Mouse (Mus musculus) adrenal gland, postnatal 14 days (tissue): ENCODE data around the gene Fer1l5. TPM values are rescaled to one million over a fixed set of nuclear protein-coding genes. Genes with fewer than 3 reads are reported as not detected.
A peak's percentile ranks its signal among the peaks of the same experiment; 100 is the strongest.

Experiments
- DNase-seq: peaks from one replicate; pipeline ENCODE4 v3.0.0; 2021; ENCODE audit warnings: mixed read lengths
- long read RNA-seq, 2 experiments: library from polyadenylated mRNA; stranded (forward); transcript quantifications; one replicate each; pipeline ENCODE4 v2.0.0; 2021
- total RNA-seq: library from RNA; stranded (reverse); gene quantifications from 2 replicates; pipeline ENCODE4 v1.2.3, GENCODE M21; 2021

Gene Fer1l5
- 0.11 TPM in 1 of 2 replicates, not detected in the other for total RNA-seq
- long read RNA-seq, experiment 1 = 0 reads
- long read RNA-seq, experiment 2 = 0 reads

GRCm38 (mm10) chr1:36371934-36372845 is at the start of gene Fer1l5:
TSS of gene Fer1l5 (plus strand) at chr1:36372291.
- DNase-seq = no peak

DNA sequence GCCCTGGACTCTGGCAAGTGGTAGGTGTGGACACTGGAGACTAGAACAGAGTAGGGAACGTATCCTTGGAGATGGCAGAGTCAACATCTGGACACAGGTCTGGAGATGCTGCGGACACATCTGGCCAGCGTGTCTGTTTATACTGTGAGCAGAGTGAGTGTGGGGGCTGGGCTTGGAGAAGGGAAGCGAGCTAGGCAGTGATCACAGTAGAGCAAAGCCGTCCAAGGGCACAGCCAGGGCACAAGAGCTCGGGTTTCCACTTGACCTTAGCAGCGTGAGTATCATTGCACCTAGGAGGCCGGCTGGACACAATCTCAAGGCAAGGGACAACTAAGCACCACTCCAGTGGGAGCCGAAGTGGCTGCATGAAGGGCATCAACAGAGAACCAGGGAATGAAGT is 49.0 kb upstream of the Fer1l5 start:
- peak; percentile 39 for DNase-seq

DNA sequence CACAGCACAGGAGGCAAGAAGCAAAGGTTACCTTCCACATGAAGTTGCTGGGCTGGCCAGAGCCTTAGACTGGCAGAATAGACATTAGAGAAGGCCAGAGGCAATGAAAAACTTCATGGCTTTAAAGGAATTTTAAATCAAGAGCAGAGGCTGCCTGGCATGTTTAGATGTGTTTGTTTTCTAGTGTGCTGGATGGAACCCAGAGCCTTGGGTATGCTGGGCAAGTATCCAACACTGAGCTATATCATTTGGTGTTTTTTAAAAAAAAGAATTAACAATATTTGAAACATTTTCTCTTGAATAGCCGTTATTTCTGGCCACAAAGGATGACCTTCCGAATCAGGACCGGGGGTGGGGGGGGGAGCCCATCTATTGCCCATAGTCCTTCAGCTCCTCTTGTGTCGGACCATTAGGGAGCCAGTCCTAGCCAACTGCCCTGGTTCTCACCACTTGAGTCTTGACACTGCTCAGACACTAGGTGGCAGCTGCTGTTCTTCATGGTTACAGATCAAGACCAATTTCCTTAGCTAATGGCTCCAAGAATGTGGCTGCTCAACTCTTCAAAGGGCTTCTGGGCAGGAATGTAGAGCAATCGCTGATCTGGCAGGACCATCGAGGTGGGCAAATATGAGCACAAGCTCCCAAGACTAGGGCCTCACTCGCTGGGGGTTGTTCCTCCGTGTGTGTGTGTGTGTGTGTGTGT is 48.2 kb upstream of the Fer1l5 start:
- DNase-seq = peak; percentile 73

DNA sequence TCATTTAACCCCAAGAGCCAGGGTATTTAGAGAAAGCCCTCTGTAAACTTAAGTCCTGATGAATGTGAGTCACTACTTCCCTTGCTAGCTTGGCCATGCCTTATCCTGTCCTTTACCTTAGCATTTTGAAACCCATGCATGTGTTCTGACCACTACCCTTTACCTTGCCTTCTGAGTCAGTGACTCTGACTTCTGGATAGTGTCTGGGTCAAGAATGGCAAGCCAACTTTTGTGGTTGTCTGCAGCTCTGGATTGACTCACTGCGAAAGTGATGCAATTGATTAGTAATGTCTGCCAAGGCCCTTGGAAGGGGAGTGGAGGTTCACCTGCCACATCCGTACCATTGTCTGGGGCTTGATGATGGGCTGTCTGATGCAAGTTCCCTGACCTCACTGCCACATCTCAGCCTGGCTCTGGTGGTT is 46.2 kb upstream of the Fer1l5 start:
- DNase-seq = peak; percentile 66

GRCm38 (mm10) chr1:36326815-36327214 is 45.3 kb upstream of the Fer1l5 start:
- DNase-seq = no peak

DNA sequence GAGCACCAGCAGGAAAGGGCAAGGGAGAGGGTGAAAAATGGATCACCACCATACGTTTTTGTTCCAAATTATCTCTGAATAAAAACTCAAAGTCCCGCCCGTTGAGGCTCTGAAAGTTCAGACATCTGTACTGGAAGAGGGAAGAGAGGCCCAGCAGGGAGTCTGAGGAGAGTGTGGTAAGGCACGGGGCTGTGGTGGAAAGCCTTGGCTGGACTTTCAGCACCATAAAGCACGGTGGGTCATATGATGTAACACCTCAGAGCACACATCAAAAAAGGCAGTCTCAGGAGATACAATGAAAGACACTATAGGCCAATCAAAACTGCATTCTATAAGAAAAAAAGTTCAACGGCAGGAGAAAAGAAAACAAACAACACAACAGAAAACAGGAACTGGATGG is 40.3 kb upstream of the Fer1l5 start:
- DNase-seq = no peak

DNA sequence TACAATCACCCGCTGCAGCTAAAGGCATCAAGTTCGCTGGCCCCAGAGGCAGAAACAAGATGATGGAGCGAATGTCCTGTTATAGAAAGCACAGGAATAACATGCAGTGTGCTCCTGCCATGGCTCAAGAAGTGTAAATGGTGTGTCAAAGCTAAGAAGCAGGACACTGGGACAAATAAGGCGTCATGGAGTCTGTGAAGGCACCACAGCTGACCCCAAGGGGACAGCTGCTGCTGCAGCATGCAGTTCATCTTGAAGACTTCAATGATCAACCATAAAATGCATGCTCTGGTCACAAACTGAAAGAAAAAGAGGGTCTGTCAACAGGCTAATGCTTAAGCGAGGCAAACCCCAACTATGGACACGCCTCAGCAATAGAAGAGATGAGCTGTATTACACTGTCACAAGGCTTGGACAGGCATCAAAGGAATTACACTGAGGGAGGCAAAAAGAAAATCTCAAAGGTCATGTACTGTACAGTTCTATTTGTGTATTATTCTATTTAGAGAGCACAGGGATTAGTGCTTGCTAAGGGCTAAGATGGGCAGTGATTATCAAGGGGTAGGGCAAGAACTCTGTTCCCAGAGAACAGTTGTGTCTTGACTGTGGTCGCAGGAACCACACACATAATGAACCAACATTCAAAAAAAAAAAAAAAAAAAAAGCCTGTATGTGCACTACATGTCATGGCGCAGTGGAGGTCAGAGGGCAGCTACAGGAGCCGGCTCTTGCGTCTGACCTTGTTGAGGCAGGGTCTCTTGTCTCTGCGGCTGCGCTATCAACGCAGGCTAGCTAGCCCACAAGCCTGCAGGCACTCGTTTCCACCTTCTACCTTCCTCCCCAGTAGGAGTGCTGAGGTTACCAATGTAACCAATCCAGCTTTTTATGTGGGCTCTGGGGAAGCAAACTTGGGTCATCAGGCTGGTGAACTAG is 38.9 kb upstream of the Fer1l5 start:
- no peak for DNase-seq

DNA sequence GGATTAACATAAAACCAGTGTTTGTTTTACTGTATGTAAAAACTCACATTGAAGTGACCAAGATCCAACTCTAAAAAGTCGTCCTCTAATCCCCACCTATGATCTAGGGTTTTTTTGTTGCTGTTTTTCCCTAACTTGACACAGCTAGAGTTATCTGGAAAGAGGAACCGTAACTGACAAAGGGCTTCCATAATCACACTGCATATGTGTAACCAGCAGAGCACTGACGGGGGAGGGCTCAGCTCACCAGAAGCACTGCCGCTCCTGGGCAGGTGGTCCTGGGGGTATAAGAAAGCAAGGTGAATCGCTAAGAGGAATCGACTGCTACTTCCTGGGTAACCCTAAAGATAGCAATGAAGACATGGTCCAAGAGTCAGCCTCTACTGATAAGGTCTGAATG is 29.5 kb upstream of the Fer1l5 start:
- DNase-seq = no peak

- DNase-seq = no peak
These were observed 19.7 kb upstream of the Fer1l5 start for GRCm38 (mm10) chr1:36352351-36352750.

GRCm38 (mm10) chr1:36356955-36357695 is 15.0 kb upstream of the Fer1l5 start:
- no peak for DNase-seq

DNA sequence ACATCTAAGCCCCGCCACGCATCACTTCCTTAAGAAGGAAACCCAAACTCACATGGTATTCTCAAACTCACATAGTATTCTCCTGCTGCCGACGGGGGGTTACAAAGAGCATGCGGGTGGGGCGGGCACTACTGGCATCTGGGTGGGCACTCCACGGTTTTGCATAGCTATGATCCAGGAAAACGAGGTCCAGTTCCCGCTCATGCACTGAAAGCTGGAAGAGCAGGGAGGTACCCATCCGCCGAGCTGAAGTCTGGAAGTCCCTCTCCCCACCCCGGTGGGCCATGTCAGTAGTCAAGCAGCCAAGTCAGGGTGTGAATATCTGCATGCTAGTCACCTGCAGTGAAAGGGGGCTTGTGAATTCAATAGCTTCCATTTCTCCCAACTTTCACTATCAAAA is 4.4 kb upstream of the Fer1l5 start:
- DNase-seq = no peak

GRCm38 (mm10) chr1:36368112-36368968 is 3.8 kb upstream of the Fer1l5 start:
- peak; percentile 83 for DNase-seq

DNA sequence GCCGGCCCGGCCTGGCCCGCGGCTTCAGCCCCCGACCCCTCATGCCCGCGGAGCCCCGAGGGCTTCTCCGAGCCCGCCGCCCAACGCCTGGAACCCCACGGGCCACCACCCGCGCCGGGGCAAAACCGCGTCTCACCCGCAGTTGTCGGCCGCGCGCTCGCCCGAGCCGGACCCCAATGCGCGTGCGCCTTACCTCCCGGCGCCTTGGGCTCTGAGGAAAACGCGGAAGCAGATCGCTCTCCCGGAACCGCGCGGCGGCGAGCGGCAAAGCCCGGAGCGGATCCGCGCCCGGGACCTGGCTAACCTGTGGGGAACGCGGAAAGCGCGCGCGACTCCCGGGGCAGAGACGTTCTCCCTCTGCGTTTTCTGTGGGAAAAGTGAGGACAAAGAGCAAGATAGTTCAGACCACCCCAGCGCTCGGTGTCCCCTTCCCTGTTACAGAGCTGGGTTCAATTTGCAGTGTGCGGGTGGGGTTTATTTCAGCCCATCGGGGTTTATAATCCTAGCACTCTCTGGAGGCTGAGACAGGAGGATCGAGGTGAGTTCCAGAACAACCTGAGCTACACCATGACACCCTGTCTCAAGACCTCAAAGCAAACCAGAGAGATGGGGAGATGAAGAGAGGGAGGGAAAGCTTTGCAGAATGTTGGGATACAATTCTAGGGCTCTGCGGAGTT is 3.0 kb upstream of the Fer1l5 start, which contains the start of gene Kansl3:
Gene Kansl3, minus strand, starts transcription at position 213 of the 677 bp plus-strand sequence.
- peak; percentile 95 for DNase-seq

DNA sequence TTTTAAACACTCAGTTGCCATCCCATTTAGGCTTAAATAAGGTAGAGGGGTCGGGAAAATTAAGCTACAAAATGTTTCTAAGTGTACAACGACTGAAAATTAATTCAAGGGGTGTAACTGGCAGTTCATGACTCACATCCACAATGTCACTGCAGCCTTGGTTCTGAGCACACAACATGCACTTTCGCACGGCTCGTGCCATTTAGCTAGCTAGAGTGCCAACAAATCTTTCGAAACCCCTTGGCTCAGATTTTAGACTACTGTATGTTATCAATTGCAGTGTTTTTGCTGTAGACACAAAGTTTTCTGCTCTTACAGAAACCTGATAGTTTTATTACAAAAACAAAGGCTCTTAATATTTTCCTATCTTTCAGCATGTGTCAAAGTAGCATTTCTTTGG is 1.2 kb upstream of the Fer1l5 start:
- DNase-seq = peak; percentile 72

- DNase-seq = no peak
These were observed 6.8 kb downstream of the Fer1l5 start for GRCm38 (mm10) chr1:36378880-36379279.

GRCm38 (mm10) chr1:36379582-36379981 is 7.5 kb downstream of the Fer1l5 start:
- no peak for DNase-seq

- DNase-seq = no peak
These were observed 24.9 kb downstream of the Fer1l5 start for GRCm38 (mm10) chr1:36397041-36397440.

GRCm38 (mm10) chr1:36401509-36401908 is 29.4 kb downstream of the Fer1l5 start:
- no peak for DNase-seq

GRCm38 (mm10) chr1:36404531-36404930 is 32.4 kb downstream of the Fer1l5 start:
- peak; percentile 55 for DNase-seq

- no peak for DNase-seq
These were observed 57.4 kb downstream of the Fer1l5 start for GRCm38 (mm10) chr1:36429511-36429910.
